Mouse (Mus musculus): Measurements from ENCODE around the gene Zdhhc14. TPM values are rescaled to one million over a fixed set of nuclear protein-coding genes. Genes with fewer than 3 reads are reported as not detected.

Gene Zdhhc14
- total RNA-seq, 1 experiment from 2014 or later = 0.57 TPM

- no peak for ATAC-seq (replicated peaks; ENCODE audit: insufficient number of reproducible peaks, low FRiP score, low TSS enrichment, poor library complexity, severe bottlenecking)
Observed at GRCm38 (mm10) chr17:5794276-5794675, 301.9 kb downstream of the Zdhhc14 start.

GRCm38 (mm10) chr17:5795369-5795768 is 303.0 kb downstream of the Zdhhc14 start:
- no peak for ATAC-seq (replicated peaks; ENCODE audit: insufficient number of reproducible peaks, low FRiP score, low TSS enrichment, poor library complexity, severe bottlenecking)

- peak; percentile 72 for ATAC-seq (replicated peaks; ENCODE audit: insufficient number of reproducible peaks, low FRiP score, low TSS enrichment, poor library complexity, severe bottlenecking)
Observed at GRCm38 (mm10) chr17:5795878-5796277, 303.5 kb downstream of the Zdhhc14 start.

GRCm38 (mm10) chr17:5797124-5797760 is 304.9 kb downstream of the Zdhhc14 start:
- ATAC-seq (replicated peaks; ENCODE audit: insufficient number of reproducible peaks, low FRiP score, low TSS enrichment, poor library complexity, severe bottlenecking) = no peak

GRCm38 (mm10) chr17:5798221-5798801 is 306.0 kb downstream of the Zdhhc14 start:
- peak; percentile 51 for ATAC-seq (replicated peaks; ENCODE audit: insufficient number of reproducible peaks, low FRiP score, low TSS enrichment, poor library complexity, severe bottlenecking)

- ATAC-seq (replicated peaks; ENCODE audit: insufficient number of reproducible peaks, low FRiP score, low TSS enrichment, poor library complexity, severe bottlenecking) = no peak
Observed at GRCm38 (mm10) chr17:5798900-5799299, 306.5 kb downstream of the Zdhhc14 start.

GRCm38 (mm10) chr17:5799396-5800021 is 307.2 kb downstream of the Zdhhc14 start:
- no peak for ATAC-seq (replicated peaks; ENCODE audit: insufficient number of reproducible peaks, low FRiP score, low TSS enrichment, poor library complexity, severe bottlenecking)

GRCm38 (mm10) chr17:5800254-5800653 is 307.9 kb downstream of the Zdhhc14 start:
- ATAC-seq (replicated peaks; ENCODE audit: insufficient number of reproducible peaks, low FRiP score, low TSS enrichment, poor library complexity, severe bottlenecking) = no peak

GRCm38 (mm10) chr17:5800824-5801560 is 308.6 kb downstream of the Zdhhc14 start:
- ATAC-seq (replicated peaks; ENCODE audit: insufficient number of reproducible peaks, low FRiP score, low TSS enrichment, poor library complexity, severe bottlenecking) = no peak

- ATAC-seq (replicated peaks; ENCODE audit: insufficient number of reproducible peaks, low FRiP score, low TSS enrichment, poor library complexity, severe bottlenecking) = 0 out of 2 replicates have a peak, but pooled peaks have one; percentile 7
Observed at GRCm38 (mm10) chr17:5801761-5802655, 309.7 kb downstream of the Zdhhc14 start.

GRCm38 (mm10) chr17:5802656-5802955 is 310.2 kb downstream of the Zdhhc14 start:
- ATAC-seq (replicated peaks; ENCODE audit: insufficient number of reproducible peaks, low FRiP score, low TSS enrichment, poor library complexity, severe bottlenecking) = no peak

Other genes starting within 250 kb of the Zdhhc14 start
- 0.49 to 0.57 TPM in 2 of 3 replicates, not detected in the other for gene Ldhal6b, start 73.8 kb upstream of the Zdhhc14 start, total RNA-seq (2017)
- 28.4 to 31.1 TPM (median 29.9 TPM) in 3 replicates for gene Tmem242, start 52.3 kb upstream of the Zdhhc14 start, total RNA-seq (2017)

Measured in monocyte, adult 5-6 weeks (primary cell).